Mouse (Mus musculus): Measurements from ENCODE around the gene Ssxb2.
"Not testable (repeated sequence)": the region's sequence is repeated elsewhere in the genome, so short reads cannot be mapped to it uniquely, and the experiment has no call there.

Gene Ssxb2

GRCm38 (mm10) chrX:8461626-8462025, at the start of gene Ssxb2:
Gene Ssxb2, minus strand, starts transcription at chrX:8461726.
- not testable (repeated sequence) for DNase-seq (ENCODE audit: extremely low spot score, low read depth, low spot score)

- not testable (repeated sequence) for DNase-seq (ENCODE audit: extremely low spot score, low read depth, low spot score)
These were observed 48.5 kb downstream of the Ssxb2 start, which contains the start of gene Ssxb1 for GRCm38 (mm10) chrX:8413005-8413404. Gene Ssxb1, plus strand, starts transcription at chrX:8413305.
